Mouse (Mus musculus) kidney, postnatal 10 days (tissue): Measurements from ENCODE around the gene 4930438A08Rik.

Experiments
- DNase-seq: peaks from one replicate; pipeline ENCODE4 v3.0.0; 2021; ENCODE audit warnings: mixed read lengths

4930438A08Rik gene

DNA sequence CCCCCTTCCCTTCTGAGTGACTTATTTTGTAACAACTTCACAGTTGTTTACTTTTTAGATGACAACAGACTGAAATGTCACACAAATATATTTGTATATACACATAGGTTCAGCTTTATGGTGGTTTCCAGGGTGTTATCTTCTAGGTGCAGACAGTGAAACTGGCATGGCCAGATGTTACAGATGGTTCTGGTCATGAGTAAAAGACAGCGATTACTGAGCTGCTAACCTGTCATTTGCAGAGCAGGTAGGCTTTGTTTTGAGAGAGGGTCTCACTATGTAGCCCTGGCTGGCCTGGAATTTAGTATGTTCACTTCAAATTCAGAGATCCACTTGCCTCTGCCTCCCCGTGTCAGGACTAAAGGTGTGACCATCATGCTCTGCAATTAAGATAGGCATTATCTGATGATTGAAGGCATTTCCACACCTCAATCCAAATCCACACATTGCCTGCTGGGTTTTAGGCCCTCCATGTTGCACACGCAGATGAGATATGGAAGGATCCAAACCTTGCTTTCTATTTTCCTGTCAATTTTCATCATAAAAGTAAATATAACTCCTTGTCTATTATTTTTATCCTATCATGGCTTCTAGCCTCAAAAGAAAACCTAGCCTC, 50.1 kb downstream of the 4930438A08Rik start:
- no peak for DNase-seq

- DNase-seq: no peak
These were observed 52.2 kb downstream of the 4930438A08Rik start for GRCm38 (mm10) chr11:58326781-58327180.

DNA sequence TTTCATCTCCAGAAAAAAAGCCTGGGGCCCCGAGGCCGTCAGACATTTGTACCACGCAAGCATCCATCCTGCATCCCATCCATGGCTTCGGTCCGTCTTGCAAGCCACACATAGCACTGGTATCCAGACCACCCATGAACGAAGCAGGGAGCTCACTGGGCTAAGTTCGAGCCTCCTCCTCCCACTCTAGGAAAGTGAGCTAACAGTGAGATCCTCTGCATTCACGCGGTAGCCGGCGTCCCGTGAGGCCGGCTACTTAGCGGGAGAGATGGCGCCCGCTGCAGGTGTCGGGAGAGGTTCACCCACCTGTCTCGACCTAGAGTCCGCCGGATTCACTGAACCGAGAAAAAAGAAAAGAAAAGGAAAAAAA, 55.3 kb downstream of the 4930438A08Rik start:
- DNase-seq: no peak

GRCm38 (mm10) chr11:58330276-58331148, 55.9 kb downstream of the 4930438A08Rik start, which contains the start of the genes Zfp672 and Sh3bp5l:
Gene Zfp672, minus strand, starts transcription at chr11:58330339.
Gene Sh3bp5l, plus strand, starts transcription at chr11:58330724.
- DNase-seq: peak; percentile 94

DNA sequence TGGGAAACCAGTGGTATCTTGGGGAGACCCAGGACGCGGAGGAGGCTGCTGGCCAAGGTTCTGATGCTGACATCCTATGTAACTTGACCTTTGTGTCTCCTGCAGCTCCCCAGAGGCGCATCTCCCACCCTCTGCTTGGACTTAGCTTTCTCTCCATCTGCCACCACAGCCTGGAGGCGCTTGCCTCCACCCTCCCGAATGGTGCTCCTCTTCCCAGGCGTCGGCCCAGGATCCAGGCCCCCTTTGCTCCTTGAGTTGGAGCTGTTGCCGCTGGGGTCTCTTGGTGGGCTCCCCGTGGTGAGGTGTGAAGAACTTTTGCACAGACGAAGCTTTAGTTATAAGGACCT, 56.5 kb downstream of the 4930438A08Rik start:
- DNase-seq: no peak

DNA sequence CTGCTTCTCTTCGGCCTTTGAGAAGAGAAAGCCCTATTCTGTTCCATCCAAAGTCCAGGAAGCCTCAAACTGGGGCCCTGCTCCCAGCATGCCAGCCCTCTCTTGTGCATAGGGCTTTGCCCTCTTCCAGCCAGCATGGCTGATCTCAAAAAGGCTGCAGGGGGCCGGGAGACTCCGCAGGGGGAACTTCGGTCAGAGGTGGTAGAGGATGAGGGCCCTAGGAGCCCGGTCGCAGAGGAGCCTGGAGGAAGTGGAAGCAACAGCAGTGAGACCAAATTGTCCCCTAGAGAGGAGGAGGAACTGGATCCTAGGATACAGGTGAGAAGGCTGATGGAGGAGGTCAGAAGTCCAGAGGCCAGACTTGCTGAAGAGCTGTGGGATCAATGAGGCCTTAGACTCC, 56.9 kb downstream of the 4930438A08Rik start:
- no peak for DNase-seq

DNA sequence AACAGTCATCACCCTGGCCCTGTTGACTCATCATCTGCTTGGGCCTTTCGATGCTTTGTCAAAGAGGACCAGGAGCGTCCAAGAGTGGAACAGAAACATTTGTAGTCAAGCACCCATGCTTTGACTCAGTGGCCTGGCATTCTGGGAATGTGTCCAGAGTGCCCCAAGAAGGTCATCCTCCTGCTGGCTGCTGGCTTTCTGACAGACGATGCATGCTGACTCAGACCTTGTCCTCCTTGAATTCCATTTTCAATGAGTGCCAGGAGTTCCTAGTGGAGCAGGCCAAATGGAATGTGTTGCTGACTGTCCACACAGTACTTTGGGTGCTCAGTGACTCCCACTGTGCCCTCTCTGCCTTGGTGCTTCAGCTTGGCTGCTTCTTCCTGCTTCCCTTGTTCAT, 60.1 kb downstream of the 4930438A08Rik start:
- peak; percentile 61 for DNase-seq
